Mouse (Mus musculus) brain, embryonic 14.5 days (tissue): Measurements from ENCODE around the gene Ppp1r12a.

Source experiments
- CTCF ChIP-seq: fragments of 200-500 bp; IDR thresholded peaks from 2 replicates; pipeline ENCODE4 v1.5.1; 2012; ENCODE audit warnings: inconsistent platforms, mild to moderate bottlenecking, moderate library complexity, borderline replicate concordance; ENCODE audit not compliant: insufficient read depth, insufficient read length; ENCODE audit errors: extremely low read depth
- POLR2A ChIP-seq: fragments of 200-500 bp; IDR thresholded peaks from 2 replicates; pipeline ENCODE4 v1.6.1; 2012; ENCODE audit warnings: mild to moderate bottlenecking, inconsistent platforms, borderline replicate concordance; ENCODE audit not compliant: poor library complexity, insufficient read depth, insufficient read length, severe bottlenecking; ENCODE audit errors: extremely low read depth

GRCm38 (mm10) chr10:108163451-108163850, 1.5 kb downstream of the Ppp1r12a start:
- TF ChIP-seq CTCF = no peak
- no peak for TF ChIP-seq POLR2A
